Mouse (Mus musculus): ENCODE data around the gene Cnot11.

DNA sequence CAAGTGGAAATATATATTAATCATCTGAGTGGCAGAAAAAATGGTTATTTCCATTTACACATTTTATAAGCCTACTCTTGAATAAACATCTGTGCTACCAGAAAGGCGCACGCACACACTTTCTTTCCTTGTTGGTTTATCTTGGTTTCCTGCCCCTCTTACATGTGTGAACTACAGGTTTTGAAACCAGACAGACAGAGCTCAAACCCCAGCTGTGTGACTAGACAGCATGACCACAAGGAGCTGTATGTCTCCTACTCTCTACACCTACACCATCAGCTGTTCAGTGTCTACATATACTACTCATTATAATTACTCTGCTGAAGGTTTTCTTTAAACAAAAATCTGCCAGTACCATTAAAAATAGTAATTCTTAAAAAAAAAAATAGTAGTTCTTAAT lies 24.2 kb downstream of the Cnot11 start:
- TF ChIP-seq CTCF (IDR thresholded peaks at IDR 0.05) (no peak), EP300 (IDR thresholded peaks at IDR 0.05) (no peak)

Measured in lung, postnatal 0 days (tissue).